Comparison of ENCODE assay signal across 12 mouse cellular contexts in genomic region chr4:123225718-123226403, GRCm38 (mm10). TPM values are rescaled to one million over a fixed set of nuclear protein-coding genes. Genes with fewer than 3 reads are reported as not detected.
DNase-seq lines count a peak whose midpoint lies in the region; ATAC-seq lines count a peak whose summit lies in the region.
"Had no signal": no experiment of that assay in that cellular context is flagged by ENCODE, and none has a peak within 500 bp of the region (broad histone marks: within the 10 kb centered on the region; RNA-seq: fewer than 3 reads in every experiment).

No protein-coding gene starts in this region.

- H3K27ac ChIP-seq in intestine, embryonic 16.5 days (ENCODE audit: low read length): peak overlapping the region; percentile 24; the same call in 1 of the 2 replicates
- H3K27ac ChIP-seq: hindbrain, embryonic 14.5 days; liver, embryonic 14.5 days had no signal

- H3K4me1 ChIP-seq in intestine, embryonic 16.5 days (ENCODE audit: control insufficient read depth, insufficient read depth, low read length): peaks cover 30% of the 10 kb centered on the region

- no peak overlapping the region for H3K4me3 ChIP-seq in intestine, embryonic 16.5 days (ENCODE audit: low read length)

- no peak overlapping the region for H3K9ac ChIP-seq in intestine, embryonic 16.5 days (ENCODE audit: low read depth, low read length)
- H3K9ac ChIP-seq: hindbrain, embryonic 14.5 days; liver, embryonic 14.5 days had no signal

- no peaks in the 10 kb centered on the region for H3K27me3 ChIP-seq in intestine, embryonic 16.5 days (replicated peaks; ENCODE audit: control insufficient read depth, insufficient read depth, low read length)

- 45% methylated on average over 10 of the region's 10 CpGs for WGBS in intestine, embryonic 16.5 days

- no peaks in the 10 kb centered on the region for H3K9me3 ChIP-seq in intestine, embryonic 16.5 days (ENCODE audit: control insufficient read depth, low read length)

- no peak overlapping the region for H3K4me2 ChIP-seq in intestine, embryonic 16.5 days (ENCODE audit: low read depth, low read length)
- H3K4me2 ChIP-seq: hindbrain, embryonic 14.5 days had no signal

- peak; percentile 56 for ATAC-seq in intestine, embryonic 16.5 days

- no peaks in the 10 kb centered on the region for H3K36me3 ChIP-seq in intestine, embryonic 16.5 days (ENCODE audit: control insufficient read depth, insufficient read depth, low read length)

- DNase-seq in adrenal gland, postnatal 10 days: peak; percentile 50
- no peak for DNase-seq in adrenal gland, adult 18-20 months (ENCODE audit: low spot score in 2 of 2)
- DNase-seq in retina, postnatal 1 day: peak; percentile 79
- no peak for DNase-seq in retina, embryonic 14.5 days (ENCODE audit: low spot score)
- no peak for DNase-seq in thymus, postnatal 10 days (ENCODE audit: low spot score in 2 of 2)
- DNase-seq in left cerebral cortex, adult 11 months (ENCODE audit: low spot score): no peak
- no peak for DNase-seq in left cerebral cortex, adult 8-10 months (ENCODE audit: low spot score in 2 of 2)
- DNase-seq: thymus, adult 2 months had no signal

RNA-seq across cellular contexts. Expression of gene Heyl, which starts 7.5 kb away (rescaled TPM):
- 10 to 100 TPM; 19.5 to 21.0 TPM for total RNA-seq in adrenal gland, postnatal 10 days (2021)
- total RNA-seq in adrenal gland, adult 18-20 months (2021): 10 to 100 TPM in 1 of 2 experiments, 1 to 10 TPM in 1; 4.7 to 11.3 TPM
- 10.7 and 12.0 TPM in 2 replicates for polyA plus RNA-seq in intestine, embryonic 16.5 days (2015; fragmentation: Nextera tagmentation; extraction: Ambion mirVana)
- 1 to 10 TPM; 3.9 to 6.5 (median 5.9) TPM for total RNA-seq in left cerebral cortex, adult 8-10 months (2022)
- total RNA-seq: neutrophil, adult 5-6 weeks had no signal

RNA-seq across cellular contexts. Expression of gene Nt5c1a, which starts 24.6 kb away (rescaled TPM):
- total RNA-seq in adrenal gland, postnatal 10 days (2021): 10 to 100 TPM; 13.2 to 21.7 TPM
- 10 to 100 TPM; 46.6 to 52.5 TPM for total RNA-seq in adrenal gland, adult 18-20 months (2021)
- not detected in 2 replicates for polyA plus RNA-seq in intestine, embryonic 16.5 days (2015; fragmentation: Nextera tagmentation; extraction: Ambion mirVana)
- total RNA-seq in left cerebral cortex, adult 8-10 months (2022): 10 to 100 TPM; 10.1 to 14.5 (median 12.5) TPM
- total RNA-seq: neutrophil, adult 5-6 weeks had no signal
- polyA plus RNA-seq: hindbrain, embryonic 14.5 days; liver, embryonic 14.5 days had no signal

RNA-seq across cellular contexts. Expression of gene Pabpc4, which starts 36.3 kb away (rescaled TPM):
- total RNA-seq in adrenal gland, postnatal 10 days (2021): 100 to 1,000 TPM; 102 to 143 TPM
- total RNA-seq in adrenal gland, adult 18-20 months (2021): 10 to 100 TPM; 93.9 to 99.8 TPM
- polyA plus RNA-seq in intestine, embryonic 16.5 days (2015; fragmentation: Nextera tagmentation; extraction: Ambion mirVana): 31.6 and 36.7 TPM in 2 replicates
- total RNA-seq in left cerebral cortex, adult 8-10 months (2022): 10 to 100 TPM; 40.2 to 43.2 (median 42.4) TPM

RNA-seq across cellular contexts. Expression of gene Hpcal4, which starts 42.8 kb away (rescaled TPM):
- 1 to 10 TPM; 5.0 to 10.0 TPM for total RNA-seq in adrenal gland, postnatal 10 days (2021)
- 1 to 10 TPM; 3.4 to 3.5 TPM for total RNA-seq in adrenal gland, adult 18-20 months (2021)
- 3.4 TPM in 2 replicates for polyA plus RNA-seq in intestine, embryonic 16.5 days (2015; fragmentation: Nextera tagmentation; extraction: Ambion mirVana)
- 100 to 1,000 TPM; 419 to 526 (median 447) TPM for total RNA-seq in left cerebral cortex, adult 8-10 months (2022)
- total RNA-seq: neutrophil, adult 5-6 weeks had no signal
- polyA plus RNA-seq: liver, embryonic 14.5 days had no signal

Comparison
In these comparisons a context has a peak if more than half of its experiments do, and no peak if none do; other contexts are left out.
1. DNase-seq: peak in adrenal gland, postnatal 10 days (single experiment) and retina, postnatal 1 day (single experiment); none in adrenal gland, adult 18-20 months (0 of 2), retina, embryonic 14.5 days (single experiment), thymus, postnatal 10 days (0 of 2), left cerebral cortex, adult 11 months (single experiment) and left cerebral cortex, adult 8-10 months (0 of 2).